Mouse (Mus musculus) intestine, embryonic 15.5 days (tissue): Measurements from ENCODE around the gene Stx6. TPM values are rescaled to one million over a fixed set of nuclear protein-coding genes. Genes with fewer than 3 reads are reported as not detected.
"Not testable (repeated sequence)": the region's sequence is repeated elsewhere in the genome, so short reads cannot be mapped to it uniquely, and the experiment has no call there.

Source experiments
- ATAC-seq: fragments of 200-750 bp; cut with Nextera tagmentation; 2 replicates; pipeline ENCODE4 v1.8.0; 2017; ENCODE audit warnings: moderate TSS enrichment, moderate library complexity
- H3K27ac ChIP-seq: fragments of 300-500 bp; sonication (generic); 2 replicates; pipeline ENCODE4 v1.5.1; 2015; ENCODE audit warnings: mild to moderate bottlenecking, inconsistent platforms
- H3K27me3 ChIP-seq: fragments of 300-500 bp; sonication (generic); replicated peaks from 2 replicates; pipeline ENCODE4 v1.6.1; 2015; ENCODE audit warnings: inconsistent platforms
- H3K36me3 ChIP-seq: fragments of 300-500 bp; sonication (generic); 2 replicates; pipeline ENCODE4 v1.6.1; 2015; ENCODE audit warnings: inconsistent platforms
- H3K4me1 ChIP-seq: fragments of 300-500 bp; sonication (generic); replicated peaks from 2 replicates; pipeline ENCODE4 v1.6.1; 2015; ENCODE audit warnings: inconsistent platforms
- H3K4me2 ChIP-seq: fragments of 300-500 bp; sonication (generic); replicated peaks from 2 replicates; pipeline ENCODE4 v1.6.1; 2015; ENCODE audit warnings: mild to moderate bottlenecking, inconsistent platforms
- H3K4me3 ChIP-seq: fragments of 300-500 bp; sonication (generic); replicated peaks from 2 replicates; pipeline ENCODE4 v1.5.1; 2015; ENCODE audit warnings: inconsistent platforms
- H3K9ac ChIP-seq: fragments of 300-500 bp; sonication (generic); 2 replicates; pipeline ENCODE4 v1.6.1; 2015; ENCODE audit warnings: inconsistent platforms
- H3K9me3 ChIP-seq: fragments of 300-500 bp; sonication (generic); 2 replicates; pipeline ENCODE4 v1.6.1; 2016; ENCODE audit warnings: inconsistent platforms
- WGBS: fragments of 180-500 bp; shearing (Covaris S2); methylation state at CpG from one replicate; pipeline ENCODE4 v1.1.7; 2015; 5-methylcytosine and 5-hydroxymethylcytosine counted together
- polyA plus RNA-seq: library from polyadenylated mRNA; unstranded; fragments of >200 nt; fragmentation: Nextera tagmentation; extraction: Ambion mirVana; gene quantifications from 2 replicates; pipeline ENCODE4 v1.2.1, GENCODE M21; 2015

Gene Stx6
- polyA plus RNA-seq, 1 experiment from 2014 or later: 54.2 TPM

GRCm38 (mm10) chr1:155172895-155173643 is 14.6 kb downstream of the Stx6 start:
- no peak overlapping the region for H3K4me3 ChIP-seq
- no peaks in the 10 kb centered on the region for H3K4me1 ChIP-seq
- H3K9ac ChIP-seq: no peak overlapping the region
- WGBS: 88% methylated on average over 3 of the region's 3 CpGs
- peaks cover 5% of the 10 kb centered on the region; the same call in 1 of the 2 replicates for H3K36me3 ChIP-seq
- no peaks in the 10 kb centered on the region for H3K27me3 ChIP-seq
- no peaks in the 10 kb centered on the region for H3K9me3 ChIP-seq
- no peak overlapping the region for H3K4me2 ChIP-seq
- H3K27ac ChIP-seq: no peak overlapping the region
- no peak for ATAC-seq

GRCm38 (mm10) chr1:155173644-155174016 is 15.1 kb downstream of the Stx6 start:
- not testable (repeated sequence) for H3K27ac ChIP-seq, H3K36me3 ChIP-seq, H3K9me3 ChIP-seq, H3K4me1 ChIP-seq, H3K9ac ChIP-seq, H3K27me3 ChIP-seq, ATAC-seq, H3K4me3 ChIP-seq, H3K4me2 ChIP-seq
- 89% methylated on average over 1 of the region's 1 CpGs for WGBS

GRCm38 (mm10) chr1:155174424-155174823 is 15.9 kb downstream of the Stx6 start:
- WGBS: 84% methylated on average over 1 of the region's 1 CpGs
- H3K4me2 ChIP-seq: no peak overlapping the region
- no peaks in the 10 kb centered on the region for H3K4me1 ChIP-seq
- H3K36me3 ChIP-seq: peaks cover 5% of the 10 kb centered on the region; the same call in 1 of the 2 replicates
- H3K27me3 ChIP-seq: no peaks in the 10 kb centered on the region
- no peak overlapping the region for H3K9ac ChIP-seq
- no peaks in the 10 kb centered on the region for H3K9me3 ChIP-seq
- no peak overlapping the region for H3K4me3 ChIP-seq
- H3K27ac ChIP-seq: no peak overlapping the region
- ATAC-seq: no peak

GRCm38 (mm10) chr1:155178192-155178924 is 19.8 kb downstream of the Stx6 start:
- H3K36me3 ChIP-seq: peaks cover 5% of the 10 kb centered on the region; the same call in 1 of the 2 replicates

GRCm38 (mm10) chr1:155184191-155184590 is 25.7 kb downstream of the Stx6 start:
- no peak overlapping the region for H3K27ac ChIP-seq
- H3K27me3 ChIP-seq: no peaks in the 10 kb centered on the region
- 0 out of 2 replicates have a peak, but pooled peaks cover 5% of the 10 kb centered on the region for H3K36me3 ChIP-seq
- H3K9ac ChIP-seq: no peak overlapping the region
- WGBS: 75% methylated on average over 3 of the region's 3 CpGs
- no peaks in the 10 kb centered on the region for H3K4me1 ChIP-seq
- no peak for ATAC-seq
- H3K9me3 ChIP-seq: no peaks in the 10 kb centered on the region
- no peak overlapping the region for H3K4me3 ChIP-seq
- H3K4me2 ChIP-seq: no peak overlapping the region

More at GRCm38 (mm10) chr1:155178192-155178924, 19.8 kb downstream of the Stx6 start:
- no peak overlapping the region for H3K9ac ChIP-seq
- no peak overlapping the region for H3K27ac ChIP-seq
- no peak overlapping the region for H3K4me3 ChIP-seq
- no peaks in the 10 kb centered on the region for H3K9me3 ChIP-seq
- no peaks in the 10 kb centered on the region for H3K27me3 ChIP-seq
- H3K4me2 ChIP-seq: no peak overlapping the region
- H3K4me1 ChIP-seq: no peaks in the 10 kb centered on the region
- WGBS: 80% methylated on average over 2 of the region's 2 CpGs
- ATAC-seq: no peak

- no peak overlapping the region for H3K9ac ChIP-seq
- no peak overlapping the region for H3K4me2 ChIP-seq
- H3K9me3 ChIP-seq: no peaks in the 10 kb centered on the region
- H3K4me3 ChIP-seq: no peak overlapping the region
- no peaks in the 10 kb centered on the region for H3K27me3 ChIP-seq
- 90% methylated on average over 4 of the region's 4 CpGs for WGBS
- ATAC-seq: no peak
- H3K27ac ChIP-seq: no peak overlapping the region
- H3K36me3 ChIP-seq: peaks cover 8% of the 10 kb centered on the region; the same call in 1 of the 2 replicates
- no peaks in the 10 kb centered on the region for H3K4me1 ChIP-seq
Measured at GRCm38 (mm10) chr1:155188656-155189055, 30.1 kb downstream of the Stx6 start.

- Histone ChIP-seq H3K27ac (no peak overlapping the region), H3K4me2 (no peak overlapping the region), H3K9me3 (no peaks in the 10 kb centered on the region), H3K4me1 (no peaks in the 10 kb centered on the region), H3K4me3 (no peak overlapping the region), H3K27me3 (no peaks in the 10 kb centered on the region), H3K9ac (no peak overlapping the region), H3K36me3 (peaks cover 8% of the 10 kb centered on the region; the same call in 1 of the 2 replicates)
- ATAC-seq: no peak
- WGBS: 87% methylated on average over 8 of the region's 8 CpGs
Measured at GRCm38 (mm10) chr1:155191219-155191618, 32.7 kb downstream of the Stx6 start.

GRCm38 (mm10) chr1:155191671-155192070 is 33.2 kb downstream of the Stx6 start:
- H3K9ac ChIP-seq: no peak overlapping the region
- H3K36me3 ChIP-seq: peaks cover 8% of the 10 kb centered on the region; the same call in 1 of the 2 replicates
- no peak for ATAC-seq
- H3K27me3 ChIP-seq: no peaks in the 10 kb centered on the region
- H3K4me1 ChIP-seq: no peaks in the 10 kb centered on the region
- no peak overlapping the region for H3K27ac ChIP-seq
- H3K4me3 ChIP-seq: no peak overlapping the region
- H3K9me3 ChIP-seq: no peaks in the 10 kb centered on the region
- H3K4me2 ChIP-seq: no peak overlapping the region
- 78% methylated on average over 2 of the region's 2 CpGs for WGBS

GRCm38 (mm10) chr1:155192805-155193368 is 34.4 kb downstream of the Stx6 start:
- H3K4me1 ChIP-seq: no peaks in the 10 kb centered on the region
- H3K9ac ChIP-seq: no peak overlapping the region
- 74% methylated on average over 15 of the region's 15 CpGs for WGBS
- H3K27me3 ChIP-seq: no peaks in the 10 kb centered on the region
- H3K4me3 ChIP-seq: no peak overlapping the region
- no peak overlapping the region for H3K4me2 ChIP-seq
- peaks cover 8% of the 10 kb centered on the region; the same call in 1 of the 2 replicates for H3K36me3 ChIP-seq
- ATAC-seq: no peak
- no peak overlapping the region for H3K27ac ChIP-seq
- H3K9me3 ChIP-seq: no peaks in the 10 kb centered on the region

- Histone ChIP-seq H3K4me2 (no peak overlapping the region), H3K36me3 (peaks cover 9% of the 10 kb centered on the region; the same call in 1 of the 2 replicates), H3K27me3 (no peaks in the 10 kb centered on the region), H3K4me3 (no peak overlapping the region), H3K4me1 (0 out of 2 replicates have a peak, but pooled peaks cover 2% of the 10 kb centered on the region), H3K27ac (no peak overlapping the region), H3K9me3 (no peaks in the 10 kb centered on the region), H3K9ac (no peak overlapping the region)
- 83% methylated on average over 4 of the region's 4 CpGs for WGBS
- ATAC-seq: no peak
Measured at GRCm38 (mm10) chr1:155196691-155197090, 38.2 kb downstream of the Stx6 start.

- no peak for ATAC-seq
- H3K9ac ChIP-seq: no peak overlapping the region
- no peaks in the 10 kb centered on the region for H3K27me3 ChIP-seq
- no peak overlapping the region for H3K4me3 ChIP-seq
- H3K4me2 ChIP-seq: no peak overlapping the region
- H3K4me1 ChIP-seq: peaks cover 11% of the 10 kb centered on the region; the same call in 1 of the 2 replicates
- WGBS: 76% methylated on average over 6 of the region's 6 CpGs
- no peak overlapping the region for H3K27ac ChIP-seq
- no peaks in the 10 kb centered on the region for H3K9me3 ChIP-seq
- H3K36me3 ChIP-seq: 0 out of 2 replicates have a peak, but pooled peaks cover 6% of the 10 kb centered on the region
Measured at GRCm38 (mm10) chr1:155199522-155199921, 41.0 kb downstream of the Stx6 start.

GRCm38 (mm10) chr1:155200967-155201366 is 42.5 kb downstream of the Stx6 start:
- Histone ChIP-seq H3K4me1 (peaks cover 18% of the 10 kb centered on the region), H3K27ac (peak overlapping the region; percentile 25; the same call in 1 of the 2 replicates), H3K27me3 (no peaks in the 10 kb centered on the region), H3K4me2 (no peak overlapping the region), H3K4me3 (no peak overlapping the region), H3K36me3 (0 out of 2 replicates have a peak, but pooled peaks cover 6% of the 10 kb centered on the region), H3K9me3 (no peaks in the 10 kb centered on the region), H3K9ac (no peak overlapping the region)
- ATAC-seq: peak; percentile 52
- 56% methylated on average over 2 of the region's 2 CpGs for WGBS
